Comparison of ENCODE assay signal across 9 mouse cellular contexts in the genomic region with DNA sequence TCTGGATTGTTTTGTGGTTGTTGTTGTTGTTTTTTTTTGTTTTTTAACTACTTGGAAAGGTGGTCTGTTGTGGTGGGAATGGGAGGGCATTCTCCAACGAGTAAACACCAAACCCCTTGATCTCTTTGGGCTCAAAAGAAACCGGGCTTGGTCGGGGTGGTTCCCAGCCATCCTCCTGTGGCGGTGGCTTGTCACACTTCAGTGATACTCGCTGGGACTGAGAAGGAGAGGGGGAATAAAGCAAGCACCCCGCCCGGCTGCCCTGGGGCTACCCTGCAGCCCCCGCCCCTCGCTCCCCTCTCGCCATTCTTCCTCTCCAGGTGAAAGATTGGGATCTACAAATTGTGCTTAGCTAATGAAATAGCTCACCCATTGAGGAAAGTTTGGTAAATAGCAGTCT.
DNase-seq lines count a peak whose midpoint lies in the region; ATAC-seq and TF ChIP-seq lines count a peak whose summit lies in the region.
"Had no signal": no experiment of that assay in that cellular context is flagged by ENCODE, and none has a peak within 500 bp of the region (broad histone marks: within the 10 kb centered on the region; RNA-seq: fewer than 3 reads in every experiment).

No protein-coding gene starts in this region.

- peak overlapping the region; percentile 60; the same call in 1 of the 2 replicates for H3K4me2 ChIP-seq in heart, embryonic 15.5 days
- H3K4me2 ChIP-seq in forebrain, postnatal 0 days (ENCODE audit: low read depth): peak overlapping the region; percentile 51

- H3K27ac ChIP-seq in heart, embryonic 15.5 days: no peak overlapping the region
- H3K27ac ChIP-seq in forebrain, postnatal 0 days (ENCODE audit: low read depth, low read length): no peak overlapping the region
- H3K27ac ChIP-seq in midbrain, embryonic 10.5 days (replicated peaks): no peak overlapping the region
- no peak overlapping the region for H3K27ac ChIP-seq in cerebellum, adult 2 months (ENCODE audit: insufficient read depth, low read length)

- H3K4me1 ChIP-seq in heart, embryonic 15.5 days (replicated peaks): peaks cover 12% of the 10 kb centered on the region
- peaks cover 4% of the 10 kb centered on the region; the same call in 1 of the 2 replicates for H3K4me1 ChIP-seq in forebrain, postnatal 0 days (ENCODE audit: insufficient read depth)
- peaks cover 18% of the 10 kb centered on the region for H3K4me1 ChIP-seq in midbrain, embryonic 10.5 days
- H3K4me1 ChIP-seq in cerebellum, adult 2 months (ENCODE audit: control insufficient read depth, insufficient read depth, low read length): no peaks in the 10 kb centered on the region

- 11% methylated on average over 10 of the region's 10 CpGs for WGBS in heart, embryonic 15.5 days
- WGBS in forebrain, postnatal 0 days: 7% methylated on average over 10 of the region's 10 CpGs
- WGBS in midbrain, embryonic 10.5 days: 1% methylated on average over 10 of the region's 10 CpGs
- 9% methylated on average over 10 of the region's 10 CpGs for WGBS in cerebellum, adult 2 months

- H3K27me3 ChIP-seq in heart, embryonic 15.5 days: peaks cover 40% of the 10 kb centered on the region
- H3K27me3 ChIP-seq in forebrain, postnatal 0 days (ENCODE audit: insufficient read depth, low read length): peaks cover 26% of the 10 kb centered on the region
- peaks cover 79% of the 10 kb centered on the region for H3K27me3 ChIP-seq in midbrain, embryonic 10.5 days (ENCODE audit: low read depth, poor library complexity, severe bottlenecking)
- H3K27me3 ChIP-seq in cerebellum, adult 2 months (ENCODE audit: control insufficient read depth, insufficient read depth, low read length): no peaks in the 10 kb centered on the region; the same call in 1 of the 2 replicates

- no peak for TF ChIP-seq POLR2A in cerebellum, adult 2 months (IDR thresholded peaks at IDR 0.05; ENCODE audit: borderline replicate concordance, insufficient read depth, low read length)

- no peak for TF ChIP-seq CTCF in forebrain, postnatal 0 days (IDR thresholded peaks at IDR 0.05; ENCODE audit: low read depth)
- TF ChIP-seq CTCF in cerebellum, adult 2 months (IDR thresholded peaks at IDR 0.05; ENCODE audit: borderline replicate concordance, insufficient read depth, low read depth, low read length): no peak

- DNase-seq in heart, adult 18-20 months: no peak
- DNase-seq in ZHBTc4 (ENCODE audit: low read depth, low spot score): peak; percentile 54
- no peak for DNase-seq in forebrain, postnatal 0 days
- DNase-seq in midbrain, embryonic 10.5 days (ENCODE audit: low spot score): no peak
- DNase-seq in cerebellum, adult 2 months: no peak
- DNase-seq: right cerebral cortex, postnatal 14 days had no signal

- H3K9ac ChIP-seq in heart, embryonic 15.5 days: no peak overlapping the region
- no peak overlapping the region for H3K9ac ChIP-seq in forebrain, postnatal 0 days

- H3K9me3 ChIP-seq in heart, embryonic 15.5 days (replicated peaks): no peaks in the 10 kb centered on the region
- no peaks in the 10 kb centered on the region for H3K9me3 ChIP-seq in forebrain, postnatal 0 days (ENCODE audit: low read length)
- H3K9me3 ChIP-seq in midbrain, embryonic 10.5 days (replicated peaks): no peaks in the 10 kb centered on the region

- peak overlapping the region; percentile 35 for H3K4me3 ChIP-seq in heart, embryonic 15.5 days
- peak overlapping the region; percentile 31; the same call in 1 of the 2 replicates for H3K4me3 ChIP-seq in forebrain, postnatal 0 days (ENCODE audit: low read depth, low read length)
- H3K4me3 ChIP-seq in midbrain, embryonic 10.5 days: peak overlapping the region; percentile 51
- H3K4me3 ChIP-seq in cerebellum, adult 2 months (replicated peaks; ENCODE audit: insufficient read depth, low read depth, low read length): no peak overlapping the region

- no peak for ATAC-seq in heart, embryonic 15.5 days (replicated peaks; ENCODE audit: insufficient number of reproducible peaks, insufficient read depth, low FRiP score, low read depth)
- ATAC-seq in forebrain, postnatal 0 days: no peak
- no peak for ATAC-seq in CD4-positive, CD25-positive, alpha-beta regulatory T cell, adult 4 months
- no peak for ATAC-seq in megakaryocyte progenitor cell, adult 5-6 weeks (replicated peaks; ENCODE audit: poor library complexity)

- no peaks in the 10 kb centered on the region for H3K36me3 ChIP-seq in heart, embryonic 15.5 days
- H3K36me3 ChIP-seq in forebrain, postnatal 0 days (ENCODE audit: insufficient read depth): no peaks in the 10 kb centered on the region
- H3K36me3 ChIP-seq in midbrain, embryonic 10.5 days: no peaks in the 10 kb centered on the region
